Mouse (Mus musculus) bone marrow macrophage, adult 2 months (primary cell): ENCODE results near the gene Ptma. TPM values are rescaled to one million over a fixed set of nuclear protein-coding genes. Genes with fewer than 3 reads are reported as not detected.
"Not testable (repeated sequence)": the region's sequence is repeated elsewhere in the genome, so short reads cannot be mapped to it uniquely, and the experiment has no call there.

Experiments
- H3K27ac ChIP-seq: 2 replicates; pipeline ENCODE4 v1.5.1; 2012; ENCODE audit warnings: low read depth, low read length; ENCODE audit not compliant: insufficient read depth
- H3K4me1 ChIP-seq: 2 replicates; pipeline ENCODE4 v1.6.1; 2012; ENCODE audit warnings: low read length; ENCODE audit not compliant: control insufficient read depth, insufficient read depth
- H3K4me3 ChIP-seq: 2 replicates; pipeline ENCODE4 v1.5.1; 2012; ENCODE audit warnings: mild to moderate bottlenecking, low read length, moderate library complexity; ENCODE audit not compliant: insufficient read depth
- CTCF ChIP-seq: IDR thresholded peaks from 2 replicates; pipeline ENCODE4 v1.5.1; 2012; ENCODE audit warnings: low read depth, mild to moderate bottlenecking, low read length, moderate library complexity
- POLR2A ChIP-seq: IDR thresholded peaks from 2 replicates; pipeline ENCODE4 v1.6.1; 2012; ENCODE audit warnings: mild to moderate bottlenecking, low read depth, low read length, borderline replicate concordance
- polyA plus RNA-seq: library from polyadenylated mRNA; stranded (reverse); fragments of >200 nt; gene quantifications from 2 replicates; pipeline ENCODE4 v1.2.4, GENCODE M21; 2012; ENCODE audit not compliant: missing spikeins, insufficient read depth, insufficient read length

The Ptma gene
- polyA plus RNA-seq, 1 experiment: 1,364 TPM

DNA sequence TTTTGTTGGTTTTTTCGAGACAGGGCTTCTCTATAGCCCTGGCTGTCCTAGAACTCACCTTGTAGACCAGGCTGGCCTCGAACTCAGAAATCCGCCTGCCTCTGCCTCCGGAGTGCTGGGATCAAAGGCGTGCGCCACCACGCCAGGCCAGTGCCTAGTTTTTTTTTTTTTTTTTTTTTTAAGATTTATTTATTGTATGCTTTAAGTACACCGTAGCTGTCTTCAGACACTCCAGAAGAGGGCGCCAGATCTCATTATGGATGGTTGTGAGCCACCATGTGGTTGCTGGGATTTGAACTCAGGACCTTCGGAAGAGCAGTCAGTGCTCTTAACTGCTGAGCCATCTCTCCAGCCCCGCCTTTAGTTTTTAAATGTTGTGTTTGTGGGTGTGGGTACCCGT lies 13.1 kb downstream of the Ptma start:
- TF ChIP-seq CTCF: 0 out of 2 replicates have a peak, but pooled peaks have one; percentile 23
- H3K4me3 ChIP-seq, H3K27ac ChIP-seq, H3K4me1 ChIP-seq: not testable (repeated sequence)

DNA sequence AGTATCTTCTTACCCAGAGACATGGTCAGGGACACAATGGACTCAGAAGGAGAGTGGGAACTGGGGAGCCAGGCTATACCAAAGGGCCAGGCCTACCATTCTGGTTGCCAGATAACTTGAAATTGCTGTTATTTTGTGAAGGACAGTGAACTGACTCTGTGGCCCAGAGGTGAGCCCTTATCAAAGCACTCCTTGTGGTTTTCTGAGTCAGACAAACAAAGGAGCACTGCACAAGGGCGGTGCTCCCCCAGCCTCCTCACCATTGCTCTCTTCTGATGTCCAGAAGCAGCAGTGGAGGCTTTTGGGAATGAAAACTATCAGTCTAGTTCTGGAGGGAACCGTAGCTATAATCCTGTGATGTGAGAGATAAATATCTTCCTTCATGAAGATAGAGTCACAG lies 16.1 kb downstream of the Ptma start:
- H3K4me3 ChIP-seq: no peak overlapping the region
- no peak overlapping the region for H3K27ac ChIP-seq
- TF ChIP-seq POLR2A (no peak), CTCF (no peak)

DNA sequence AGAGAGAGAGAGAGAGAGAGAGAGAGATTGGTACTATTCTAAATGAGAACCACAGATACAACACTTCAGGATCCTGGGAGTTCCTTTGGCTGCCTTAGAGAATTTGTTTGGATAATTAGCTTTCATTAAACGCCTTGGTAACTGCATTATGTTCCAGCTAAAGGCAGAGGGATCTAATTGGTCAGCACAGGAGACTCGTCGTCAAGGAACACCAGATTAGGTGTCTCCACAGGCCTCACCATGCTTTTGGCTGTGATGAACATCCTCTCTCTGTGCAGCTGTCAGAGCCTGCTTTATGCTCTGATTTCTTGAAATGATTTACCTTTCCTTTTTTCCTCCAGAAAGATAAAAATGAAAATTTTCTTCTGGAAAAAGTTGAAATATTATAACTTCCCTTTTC lies 20.3 kb downstream of the Ptma start:
- TF ChIP-seq POLR2A: no peak
- no peak for TF ChIP-seq CTCF
- H3K27ac ChIP-seq: no peak overlapping the region
- H3K4me3 ChIP-seq: no peak overlapping the region
- H3K4me1 ChIP-seq: no peaks in the 10 kb centered on the region

More for the DNA sequence above, 16.1 kb downstream of the Ptma start:
- H3K4me1 ChIP-seq: no peaks in the 10 kb centered on the region

DNA sequence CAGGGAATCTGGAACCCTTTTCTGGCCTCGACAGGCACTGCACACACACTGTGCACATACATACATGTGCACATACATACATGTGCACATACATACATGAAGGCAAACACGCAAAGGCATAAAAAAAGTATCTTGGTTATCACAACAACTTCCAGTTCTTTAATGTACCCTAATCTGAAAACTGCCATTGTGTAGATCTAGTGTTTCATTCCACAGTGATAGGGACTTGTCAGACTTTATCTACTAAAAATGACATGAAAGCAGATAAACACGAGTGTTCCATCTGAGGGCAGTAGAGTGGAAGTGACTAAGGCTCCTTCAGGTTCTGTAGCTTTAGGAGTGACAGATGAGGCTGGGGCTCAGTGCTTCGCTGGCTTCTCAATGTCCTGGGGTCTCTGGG lies 24.8 kb downstream of the Ptma start:
- TF ChIP-seq POLR2A (no peak), CTCF (no peak)
- H3K4me3 ChIP-seq: no peak overlapping the region
- H3K4me1 ChIP-seq: peaks cover 5% of the 10 kb centered on the region; the same call in 1 of the 2 replicates
- no peak overlapping the region for H3K27ac ChIP-seq

DNA sequence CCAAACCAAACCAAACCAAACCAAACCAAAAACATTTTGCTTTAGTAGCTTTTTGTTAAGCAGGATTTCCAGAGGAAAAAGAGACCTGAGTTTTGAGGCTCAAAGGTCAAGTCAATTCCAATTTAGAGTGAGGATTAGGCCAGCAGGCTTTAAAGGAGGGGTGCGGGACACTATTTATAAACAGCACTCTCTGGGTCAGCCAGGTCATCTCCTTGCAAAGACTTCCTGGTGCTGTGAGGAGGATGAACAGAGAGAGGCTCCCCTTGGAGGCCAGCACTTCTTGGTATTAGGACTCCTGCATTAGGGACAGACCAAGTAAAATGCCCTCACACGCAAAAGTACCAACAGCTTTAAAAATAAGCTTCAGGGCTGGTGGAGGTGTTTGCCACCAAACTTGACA lies 25.4 kb downstream of the Ptma start:
- Histone ChIP-seq H3K4me1 (peaks cover 5% of the 10 kb centered on the region; the same call in 1 of the 2 replicates), H3K27ac (no peak overlapping the region), H3K4me3 (no peak overlapping the region)
- TF ChIP-seq CTCF (no peak), POLR2A (no peak)

DNA sequence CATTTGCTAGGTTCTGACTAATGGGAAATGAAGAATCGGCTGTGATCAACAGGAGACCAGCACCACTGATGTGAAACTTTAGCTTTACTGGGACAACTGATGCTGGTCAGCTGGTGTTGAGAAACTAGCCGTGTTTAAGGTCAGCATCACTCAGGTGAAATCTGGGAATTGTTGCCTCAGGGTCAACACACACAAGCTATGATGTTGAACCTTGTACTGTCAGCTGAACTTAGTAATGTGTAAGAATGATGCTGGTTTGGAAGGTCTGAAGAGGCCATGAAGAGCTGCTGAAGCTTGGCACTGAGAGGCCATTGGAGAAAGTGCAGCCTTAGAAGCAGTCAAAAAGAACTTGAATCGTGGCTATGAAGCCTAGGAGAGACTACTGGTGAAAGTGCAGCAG lies 29.1 kb downstream of the Ptma start:
- TF ChIP-seq POLR2A (no peak), CTCF (no peak)
- H3K27ac ChIP-seq: no peak overlapping the region

DNA sequence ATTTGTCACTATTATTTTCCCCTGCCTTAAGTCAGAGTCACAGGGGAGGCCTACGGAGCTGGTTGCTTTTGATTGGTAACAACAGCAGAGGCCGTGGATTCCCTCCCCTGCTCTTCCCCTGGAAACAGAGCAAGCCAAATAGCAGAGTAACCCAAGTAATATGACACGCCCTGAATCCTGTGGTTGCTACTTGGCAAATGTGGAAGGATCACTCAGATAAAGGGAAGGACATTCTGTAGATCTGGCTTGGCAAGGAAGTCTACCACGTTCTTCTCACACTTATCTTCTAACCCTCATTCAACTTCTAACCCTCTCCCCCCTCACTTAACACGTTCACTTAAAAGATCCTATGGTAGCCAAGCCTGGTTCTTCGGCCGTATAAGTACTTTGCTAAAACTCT lies 31.3 kb downstream of the Ptma start:
- H3K4me1 ChIP-seq: peaks cover 10% of the 10 kb centered on the region
- TF ChIP-seq CTCF: no peak
- TF ChIP-seq POLR2A: no peak
- no peak overlapping the region for H3K27ac ChIP-seq
- H3K4me3 ChIP-seq: no peak overlapping the region

More for the DNA sequence above, 29.1 kb downstream of the Ptma start:
- H3K4me3 ChIP-seq: no peak overlapping the region
- peaks cover 10% of the 10 kb centered on the region for H3K4me1 ChIP-seq

DNA sequence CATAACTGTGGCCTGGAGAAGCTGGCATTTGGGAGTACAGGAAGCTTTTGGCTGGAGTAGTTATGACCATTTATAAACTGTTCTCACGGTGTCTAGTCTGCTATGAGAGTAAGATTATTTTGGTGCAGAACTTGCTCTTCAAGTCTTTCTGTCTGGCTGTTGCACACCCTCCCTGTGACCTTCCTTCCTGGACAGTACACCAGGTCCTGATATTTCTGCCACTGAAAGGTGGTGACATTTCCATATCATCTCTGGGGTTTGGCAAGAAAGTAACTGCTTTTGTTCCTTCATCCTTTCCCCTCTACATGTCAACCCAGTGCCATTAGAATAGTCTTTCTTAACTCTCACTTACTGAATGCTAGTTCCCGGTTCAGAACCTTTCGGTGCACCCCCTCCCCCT lies 32.7 kb downstream of the Ptma start:
- TF ChIP-seq CTCF (no peak), POLR2A (no peak)
- no peak overlapping the region for H3K4me3 ChIP-seq
- H3K27ac ChIP-seq: no peak overlapping the region
- peaks cover 10% of the 10 kb centered on the region for H3K4me1 ChIP-seq

DNA sequence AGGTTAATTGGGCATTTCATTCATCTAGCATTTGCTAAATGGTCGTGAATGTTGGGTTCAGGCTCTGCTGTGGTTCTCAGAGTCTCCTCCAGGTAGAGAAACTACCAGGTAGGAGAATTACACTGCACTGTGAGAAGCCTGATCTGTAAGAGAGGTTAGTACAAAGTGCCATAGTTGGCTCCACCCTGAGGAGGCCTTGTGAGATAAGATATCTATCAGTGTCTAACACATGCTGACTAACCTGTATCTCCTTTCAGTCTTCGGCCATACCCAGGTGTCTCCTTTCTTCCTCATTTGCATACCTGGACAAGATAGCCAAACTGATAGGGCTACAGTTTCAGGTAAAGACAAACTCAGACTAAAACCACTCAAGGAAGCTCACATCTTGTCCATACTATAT lies 36.1 kb downstream of the Ptma start:
- no peak for TF ChIP-seq CTCF
- no peak for TF ChIP-seq POLR2A
- H3K4me3 ChIP-seq: no peak overlapping the region
- H3K27ac ChIP-seq: no peak overlapping the region
- peaks cover 4% of the 10 kb centered on the region for H3K4me1 ChIP-seq

DNA sequence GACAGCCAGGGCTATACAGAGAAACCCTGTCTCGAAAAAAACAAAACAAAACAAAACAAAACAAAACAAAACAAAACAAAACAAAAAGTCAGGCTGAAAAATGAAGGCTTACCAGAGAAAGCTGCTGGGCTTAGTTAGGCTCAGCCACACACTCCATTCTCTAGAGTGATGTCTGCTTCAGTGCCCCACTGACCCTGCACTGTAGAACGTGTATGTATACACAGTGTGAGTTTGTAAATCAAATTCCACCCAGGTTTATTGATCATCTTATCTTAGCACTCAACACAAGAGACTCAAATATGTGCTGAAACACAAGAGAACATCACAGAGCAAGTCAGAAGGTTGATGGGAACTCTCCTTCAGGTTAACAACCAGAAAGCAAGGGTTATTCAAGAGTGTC lies 41.9 kb downstream of the Ptma start:
- TF ChIP-seq CTCF (no peak), POLR2A (no peak)
- Histone ChIP-seq H3K4me3 (no peak overlapping the region), H3K27ac (no peak overlapping the region), H3K4me1 (peaks cover 2% of the 10 kb centered on the region; the same call in 1 of the 2 replicates)

DNA sequence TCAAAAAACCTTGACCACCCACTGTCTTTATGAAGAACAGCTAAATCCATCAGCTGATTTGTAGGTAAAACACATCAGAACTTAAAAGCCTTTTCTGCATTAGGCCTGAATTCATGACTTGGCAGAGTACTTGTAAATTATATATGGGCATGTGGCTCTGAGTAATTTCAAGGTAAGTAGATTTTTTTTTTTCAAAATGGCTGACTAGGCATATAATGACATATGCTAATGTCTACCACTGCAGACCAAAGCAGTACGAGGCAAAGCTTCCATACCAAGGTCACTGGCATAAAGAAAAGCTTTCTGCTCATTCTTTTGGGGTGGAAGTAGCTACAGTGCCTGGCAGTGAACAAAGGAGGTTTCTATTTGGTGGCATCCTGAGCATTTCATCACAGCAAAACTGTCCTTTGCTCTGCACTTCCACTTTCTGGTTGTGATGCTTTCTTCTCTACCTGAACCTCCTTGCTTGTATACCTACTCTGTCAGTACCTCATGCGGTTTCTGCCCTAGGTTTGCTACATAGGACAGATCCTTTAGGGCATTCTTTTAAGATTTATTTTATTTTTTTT lies 42.9 kb downstream of the Ptma start:
- no peak overlapping the region for H3K27ac ChIP-seq
- no peak for TF ChIP-seq CTCF
- no peak for TF ChIP-seq POLR2A
- H3K4me3 ChIP-seq: no peak overlapping the region
- H3K4me1 ChIP-seq: peaks cover 2% of the 10 kb centered on the region; the same call in 1 of the 2 replicates
